Mouse (Mus musculus): ENCODE measurements around the gene Apoa1.

DNA sequence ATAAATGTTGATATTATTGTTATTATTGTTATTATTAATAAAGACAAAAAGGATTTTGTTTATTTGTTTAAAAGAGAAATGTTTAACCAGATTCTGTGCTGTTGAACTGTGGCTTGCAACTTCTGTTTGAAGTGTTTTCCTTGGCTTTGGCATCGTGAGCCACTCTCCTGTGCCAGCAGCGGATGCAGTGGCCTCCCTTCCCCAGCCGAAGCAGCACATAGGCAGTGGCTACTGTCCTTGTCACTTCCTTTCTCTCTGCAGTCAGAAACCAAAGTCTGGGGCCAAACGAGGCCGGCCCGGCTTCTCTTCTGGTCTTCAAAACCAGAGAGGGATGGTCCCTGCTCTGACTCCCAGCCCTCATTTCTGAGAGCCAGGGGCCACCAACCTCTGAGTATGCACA lies 5.3 kb upstream of the Apoa1 start:
- TF ChIP-seq CTCF (IDR thresholded peaks at IDR 0.05; ENCODE audit: borderline replicate concordance, insufficient read depth, low read depth, low read length), result no peak
- no peak for TF ChIP-seq POLR2A (IDR thresholded peaks at IDR 0.05; ENCODE audit: borderline replicate concordance, insufficient read depth, low read length)

Data from cerebellum, adult 2 months (tissue).